Mouse (Mus musculus) liver, embryonic 14.5 days (tissue): ENCODE data around the gene Anks1b.

Experiments
- CTCF ChIP-seq: IDR thresholded peaks from 2 replicates; pipeline ENCODE4 v1.5.1; 2016; ENCODE audit warnings: antibody characterized with exemption, low read depth, control low read depth
- EP300 ChIP-seq: IDR thresholded peaks from 2 replicates; pipeline ENCODE4 v1.6.1; 2016; ENCODE audit warnings: antibody characterized with exemption, low read depth

- TF ChIP-seq CTCF (no peak), EP300 (no peak)
Observed at GRCm38 (mm10) chr10:90140947-90141346, 267.6 kb downstream of the Anks1b start.
